Mouse (Mus musculus): ENCODE measurements at regions not wholly inside any gene's neighbourhood (a gene's known extent, or its start where the extent isn't known, plus 50 kb on each side); places are given as distances from the start of the nearest gene placed in this dataset.

GRCm38 (mm10) chr5:77499949-77500460, 92.2 kb upstream of the Igfbp7 start:
- 0 out of 2 replicates have a peak, but pooled peaks have one; percentile 23 for ATAC-seq (ENCODE audit: insufficient number of reproducible peaks, low FRiP score, low TSS enrichment)

- ATAC-seq (ENCODE audit: insufficient number of reproducible peaks, low FRiP score, low TSS enrichment), result no peak
These were observed 86.8 kb upstream of the Igfbp7 start for GRCm38 (mm10) chr5:77494601-77495000.

- no peak for ATAC-seq (ENCODE audit: insufficient number of reproducible peaks, low FRiP score, low TSS enrichment)
These were observed 81.1 kb upstream of the Igfbp7 start for GRCm38 (mm10) chr5:77488969-77489368.

- peak; percentile 27; the same call in 1 of the 2 replicates for ATAC-seq (ENCODE audit: insufficient number of reproducible peaks, low FRiP score, low TSS enrichment)
These were observed 80.3 kb upstream of the Igfbp7 start for GRCm38 (mm10) chr5:77487837-77488827.

GRCm38 (mm10) chr5:77483053-77483717, 75.3 kb upstream of the Igfbp7 start:
- ATAC-seq (ENCODE audit: insufficient number of reproducible peaks, low FRiP score, low TSS enrichment), result no peak

- ATAC-seq (ENCODE audit: insufficient number of reproducible peaks, low FRiP score, low TSS enrichment), result no peak
These were observed 74.0 kb upstream of the Igfbp7 start for GRCm38 (mm10) chr5:77481811-77482210.

- no peak for ATAC-seq (ENCODE audit: insufficient number of reproducible peaks, low FRiP score, low TSS enrichment)
These were observed 70.0 kb upstream of the Igfbp7 start for GRCm38 (mm10) chr5:77477794-77478193.

- ATAC-seq (ENCODE audit: insufficient number of reproducible peaks, low FRiP score, low TSS enrichment), result 0 out of 2 replicates have a peak, but pooled peaks have one; percentile 19
These were observed 66.2 kb upstream of the Igfbp7 start for GRCm38 (mm10) chr5:77473896-77474486.

- no peak for ATAC-seq (ENCODE audit: insufficient number of reproducible peaks, low FRiP score, low TSS enrichment)
These were observed 61.5 kb upstream of the Igfbp7 start for GRCm38 (mm10) chr5:77469236-77469766.

GRCm38 (mm10) chr5:77468467-77468866, 60.6 kb upstream of the Igfbp7 start:
- ATAC-seq (ENCODE audit: insufficient number of reproducible peaks, low FRiP score, low TSS enrichment), result no peak

- ATAC-seq (ENCODE audit: insufficient number of reproducible peaks, low FRiP score, low TSS enrichment), result peak; percentile 34; the same call in 1 of the 2 replicates
These were observed 57.2 kb upstream of the Igfbp7 start for GRCm38 (mm10) chr5:77464851-77465548.

- ATAC-seq (ENCODE audit: insufficient number of reproducible peaks, low FRiP score, low TSS enrichment), result peak; percentile 77
These were observed 52.3 kb upstream of the Igfbp7 start for GRCm38 (mm10) chr5:77459896-77460717.
